Mouse (Mus musculus): ENCODE measurements around the gene Hes5. TPM values are rescaled to one million over a fixed set of nuclear protein-coding genes. Genes with fewer than 3 reads are reported as not detected.

Gene Hes5
- total RNA-seq, 2 experiments from 2014 or later: 36.2 to 37.0 TPM

GRCm38 (mm10) chr4:155009216-155009615 is 48.5 kb downstream of the Hes5 start:
- no peak for DNase-seq (ENCODE audit: low spot score in 2 of 2)

GRCm38 (mm10) chr4:155010870-155011269 is 50.1 kb downstream of the Hes5 start:
- peak; percentile 73 to 88 for DNase-seq (ENCODE audit: low spot score in 2 of 2)

- peak in 1 of 2 experiments; percentile 45 for DNase-seq (ENCODE audit: low spot score in 2 of 2)
Measured at GRCm38 (mm10) chr4:155011312-155012025, 50.7 kb downstream of the Hes5 start.

Other genes with a start within 250 kb of the Hes5 start
- gene Ttc34, start 123.5 kb upstream of the Hes5 start, total RNA-seq (2021): 1 to 10 TPM; 4.0 to 4.4 TPM
- gene Mmel1, start 91.3 kb upstream of the Hes5 start, total RNA-seq (2021): under 1 TPM; 0.33 to 0.41 TPM
- 10 to 100 TPM; 34.2 to 40.9 TPM for gene Fam213b, start 61.8 kb upstream of the Hes5 start, total RNA-seq (2021)
- gene Tnfrsf14, start 32.4 kb upstream of the Hes5 start, total RNA-seq (2021): 1 to 10 TPM in 1 of 2 experiments, under 1 TPM in 1; 0.81 to 1.1 TPM
- 10 to 100 TPM; 29.8 to 35.0 TPM for gene Pank4, start 3.2 kb downstream of the Hes5 start, total RNA-seq (2021)
- 10 to 100 TPM; 90.9 to 97.9 TPM for gene Plch2, start 95.9 kb downstream of the Hes5 start, total RNA-seq (2021)
- 10 to 100 TPM; 22.1 to 26.3 TPM for gene Pex10, start 106.1 kb downstream of the Hes5 start, total RNA-seq (2021)
- 10 to 100 TPM; 60.7 to 66.3 TPM for gene Rer1, start 125.5 kb downstream of the Hes5 start, total RNA-seq (2021)
- gene Morn1, start 125.7 kb downstream of the Hes5 start, total RNA-seq (2021): 10 to 100 TPM; 13.5 to 14.1 TPM

Data from layer of hippocampus, postnatal 14 days (tissue).